Mouse (Mus musculus): ENCODE data around the gene Dnajc3.
"Not testable (repeated sequence)": the region's sequence is repeated elsewhere in the genome, so short reads cannot be mapped to it uniquely, and the experiment has no call there.

Gene Dnajc3

DNA sequence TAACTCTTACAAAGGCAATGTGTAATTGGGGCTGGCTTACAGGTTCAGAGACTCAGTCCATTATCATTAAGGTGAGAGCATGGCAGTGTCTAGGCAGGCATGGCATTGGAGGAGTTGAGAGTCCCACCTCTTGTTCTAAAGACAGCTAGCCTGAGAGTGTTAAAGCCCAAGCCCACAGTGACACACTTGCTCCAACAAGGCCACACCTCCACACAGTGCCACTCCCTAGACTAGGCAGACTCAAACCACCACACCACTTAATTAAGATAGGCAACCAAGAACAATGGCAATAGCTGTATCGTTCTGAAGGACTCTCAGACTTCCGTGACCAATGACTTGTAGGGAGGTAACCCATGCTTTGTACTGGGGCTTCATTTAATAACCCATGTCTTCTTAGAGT, 7.0 kb upstream of the Dnajc3 start:
- no peak for DNase-seq (ENCODE audit: low read depth, low spot score)

DNA sequence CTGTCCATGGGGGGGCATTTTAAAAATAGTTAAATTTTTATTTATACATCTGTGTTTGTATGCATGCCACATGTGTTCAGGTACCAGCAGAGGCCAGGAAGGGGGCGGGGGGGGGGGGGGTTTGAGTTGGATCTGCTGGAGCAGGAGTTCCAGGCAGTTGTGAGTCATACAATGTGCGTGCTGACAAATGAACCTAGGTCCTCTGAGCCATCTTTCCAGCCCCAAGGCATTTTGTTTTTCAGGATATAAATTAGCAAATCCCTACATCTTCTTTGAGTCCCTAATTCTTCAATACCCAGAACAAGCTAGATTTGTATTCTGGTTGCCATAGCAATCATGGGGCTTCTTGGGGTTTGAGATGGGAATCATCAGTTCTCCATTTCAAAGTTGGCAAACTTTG, 6.6 kb upstream of the Dnajc3 start:
- no peak for DNase-seq (ENCODE audit: low read depth, low spot score)

DNA sequence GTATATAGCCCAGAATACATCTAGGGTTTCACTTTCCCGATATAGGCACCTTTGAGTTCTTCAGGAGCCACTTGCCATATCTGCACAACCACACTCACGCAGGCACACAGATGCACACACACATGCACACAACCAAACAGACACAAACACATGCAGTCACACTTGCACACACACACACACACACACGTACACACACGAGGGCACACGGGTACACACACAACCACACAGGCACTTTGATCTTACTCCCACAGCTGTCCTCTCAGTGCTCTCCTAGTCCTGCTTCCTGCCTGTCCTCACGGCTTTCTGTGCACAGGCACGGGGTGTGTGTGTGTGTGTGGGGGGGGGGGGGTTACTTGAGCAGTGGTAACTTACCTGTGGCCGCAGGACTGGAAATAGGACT, 4.8 kb upstream of the Dnajc3 start:
- no peak for DNase-seq (ENCODE audit: low read depth, low spot score)

DNA sequence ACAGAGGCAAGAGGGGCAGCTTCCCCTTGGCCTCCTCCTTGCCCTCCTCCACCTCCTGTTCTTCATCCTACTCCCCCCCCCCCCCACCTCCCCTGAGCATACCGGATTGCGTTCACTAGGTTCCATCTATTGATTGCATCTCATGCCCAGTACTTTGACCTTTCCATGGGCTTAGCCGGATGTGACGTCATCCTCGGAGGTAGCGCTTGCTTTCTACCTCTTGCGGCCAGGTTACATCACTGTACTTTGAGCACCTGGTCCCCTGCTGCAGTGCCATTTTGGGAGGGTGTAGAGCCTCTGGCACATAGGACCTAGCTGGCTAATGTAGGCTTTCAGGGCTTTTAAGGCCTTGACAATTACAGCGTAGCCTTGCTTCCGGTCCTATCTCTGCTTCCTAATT, 3.1 kb upstream of the Dnajc3 start:
- DNase-seq (ENCODE audit: low read depth, low spot score): no peak

DNA sequence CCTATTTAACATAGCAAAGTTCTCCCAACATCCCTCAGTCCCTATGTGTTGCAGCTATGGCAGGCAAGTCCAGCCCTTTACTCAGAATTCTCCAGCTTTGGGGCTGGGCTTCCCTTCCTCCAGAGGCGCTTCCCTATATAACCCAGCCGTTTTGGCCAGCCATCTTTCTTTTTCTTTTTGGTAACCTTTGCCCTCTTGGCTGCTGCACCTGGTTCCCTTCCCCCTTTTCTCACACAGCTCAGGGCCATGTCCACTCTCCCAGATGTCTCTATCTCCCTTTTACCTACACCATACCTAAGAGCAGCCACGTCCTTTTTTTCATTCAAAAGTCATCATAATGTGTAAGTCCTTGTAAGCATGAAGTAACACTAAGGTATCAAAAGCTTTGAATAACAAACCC, 1.5 kb upstream of the Dnajc3 start:
- no peak for DNase-seq (ENCODE audit: low read depth, low spot score)

DNA sequence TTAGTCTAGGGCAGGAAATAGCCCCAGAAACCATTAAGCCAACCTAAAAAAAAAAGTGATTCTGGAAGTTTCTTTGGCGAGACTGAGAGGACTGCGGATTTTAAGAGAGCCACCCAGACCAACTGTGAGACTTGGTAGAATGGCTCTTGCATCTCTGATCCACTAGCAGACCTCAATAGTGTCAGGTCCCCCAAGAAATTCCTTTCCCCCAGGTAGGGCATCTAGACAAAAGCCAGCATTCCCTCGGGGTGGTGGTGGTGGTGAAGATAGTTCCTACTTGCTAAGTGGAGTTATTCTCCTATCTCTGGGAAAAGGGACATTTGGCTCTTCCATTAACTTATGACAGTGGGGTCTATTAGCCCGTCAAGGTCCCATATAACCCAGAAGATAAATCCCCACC, 824 bp upstream of the Dnajc3 start:
- no peak for DNase-seq (ENCODE audit: low read depth, low spot score)

DNA sequence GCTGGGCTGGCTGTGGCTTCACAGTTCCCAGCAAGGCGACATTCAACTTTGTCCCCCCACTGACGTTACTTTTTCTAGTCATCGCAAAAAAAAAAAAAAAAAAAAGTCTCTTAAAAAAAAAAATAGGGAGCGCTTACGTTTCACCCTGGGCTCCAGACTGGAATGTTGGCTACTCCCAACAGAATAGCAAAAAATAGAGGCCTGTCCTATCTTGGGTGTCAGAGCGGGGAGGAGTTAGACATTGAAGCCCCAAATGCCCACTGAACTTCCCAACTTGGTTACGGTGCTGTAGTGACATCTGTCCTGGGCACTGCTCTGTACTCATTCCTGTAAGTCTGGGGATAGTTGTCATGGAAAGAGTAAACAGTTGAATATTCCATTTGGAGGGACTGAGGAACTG, 775 bp downstream of the Dnajc3 start:
- no peak for DNase-seq (ENCODE audit: low read depth, low spot score)

DNA sequence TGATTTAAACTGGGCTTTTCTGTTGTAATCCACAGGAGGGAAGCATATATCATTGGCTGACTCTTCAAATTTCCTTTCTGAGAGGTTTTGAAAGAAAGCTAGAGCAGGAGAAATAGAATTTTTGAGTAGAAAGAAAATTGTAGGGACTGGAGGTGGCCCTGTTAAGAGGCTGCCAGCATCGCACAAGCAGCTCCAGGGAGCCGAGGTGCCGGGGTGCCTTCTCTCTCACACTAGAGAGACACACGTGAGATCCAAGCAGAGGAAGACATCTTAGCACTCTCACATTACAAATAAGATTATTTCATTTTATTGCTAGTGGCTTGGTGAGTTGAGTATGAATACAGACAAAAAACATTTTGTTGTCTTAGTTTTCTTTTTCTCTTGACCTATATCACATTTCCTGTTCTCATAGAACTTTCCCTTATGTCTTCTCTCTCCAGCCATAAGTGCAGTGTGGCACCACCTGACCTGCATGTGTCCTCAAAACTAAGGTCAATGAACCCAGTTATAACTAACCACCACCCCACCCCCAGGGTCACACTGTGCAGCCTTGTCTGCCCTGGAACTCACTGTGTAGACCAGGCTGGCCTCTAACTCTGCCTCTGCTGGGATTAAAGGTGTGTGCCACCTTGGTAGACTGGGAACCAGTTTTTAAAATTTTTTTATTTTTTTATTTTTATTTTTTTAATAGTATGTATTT, 3.2 kb downstream of the Dnajc3 start:
- no peak for DNase-seq (ENCODE audit: low read depth, low spot score)

DNA sequence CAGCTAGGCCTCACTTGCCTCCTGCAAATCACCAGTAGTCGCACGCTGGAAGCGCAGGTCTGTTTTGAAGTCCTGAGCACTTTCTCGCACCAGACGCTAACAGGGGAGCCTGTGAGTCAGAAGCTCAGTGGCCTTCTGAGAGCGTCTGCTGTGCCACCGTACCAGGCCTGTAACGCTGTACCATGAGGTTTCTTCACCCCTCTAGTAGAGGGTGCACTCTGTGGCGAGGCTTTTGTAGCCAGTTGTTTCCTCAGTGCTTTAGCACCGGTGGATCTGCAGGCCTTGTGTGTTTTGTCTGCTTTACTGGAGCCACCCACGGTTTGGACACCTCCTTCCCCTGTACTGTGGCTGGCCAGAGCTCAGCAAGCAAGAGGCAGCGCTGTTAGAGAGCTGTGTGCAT, 4.3 kb downstream of the Dnajc3 start:
- no peak for DNase-seq (ENCODE audit: low read depth, low spot score)

DNA sequence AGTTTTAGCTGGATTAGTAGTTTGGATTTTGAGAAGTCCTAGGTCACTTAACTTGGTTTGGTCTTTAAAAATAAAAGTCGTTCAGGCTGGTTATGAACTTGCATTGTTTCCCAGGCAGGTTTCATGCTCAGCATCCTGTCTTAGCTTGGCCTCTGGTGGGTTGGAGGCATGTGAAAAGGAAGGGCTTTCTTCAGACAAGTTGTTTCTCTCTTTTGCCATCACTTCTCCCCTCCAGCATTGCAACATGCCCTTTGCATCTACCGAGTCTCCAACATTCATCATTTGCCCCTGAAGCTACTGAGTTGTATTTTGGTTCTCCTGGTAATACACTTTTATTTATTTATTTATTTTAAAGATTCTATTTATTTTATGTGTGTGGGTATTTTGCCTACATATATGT, 6.9 kb downstream of the Dnajc3 start:
- DNase-seq (ENCODE audit: low read depth, low spot score): no peak

DNA sequence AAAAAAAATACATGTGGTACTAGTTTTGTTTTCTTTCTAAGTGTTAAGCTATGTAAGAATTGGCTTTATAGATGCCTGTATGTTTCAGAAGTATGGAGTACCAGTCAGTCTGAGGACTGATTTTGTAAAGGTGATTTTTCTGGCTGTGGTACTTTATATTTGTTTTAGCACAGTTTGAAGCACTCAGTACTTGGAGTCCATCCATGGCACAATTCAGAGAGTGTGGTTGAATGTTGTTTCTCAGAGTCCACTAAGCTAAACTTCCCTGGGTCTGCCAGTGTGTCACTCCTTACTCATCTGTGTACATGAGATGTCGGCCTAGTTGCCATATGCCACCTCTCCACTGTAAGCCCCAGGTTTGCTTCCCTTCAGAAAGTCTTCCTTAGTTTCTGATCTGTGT, 11.1 kb downstream of the Dnajc3 start:
- DNase-seq (ENCODE audit: low read depth, low spot score): no peak

DNA sequence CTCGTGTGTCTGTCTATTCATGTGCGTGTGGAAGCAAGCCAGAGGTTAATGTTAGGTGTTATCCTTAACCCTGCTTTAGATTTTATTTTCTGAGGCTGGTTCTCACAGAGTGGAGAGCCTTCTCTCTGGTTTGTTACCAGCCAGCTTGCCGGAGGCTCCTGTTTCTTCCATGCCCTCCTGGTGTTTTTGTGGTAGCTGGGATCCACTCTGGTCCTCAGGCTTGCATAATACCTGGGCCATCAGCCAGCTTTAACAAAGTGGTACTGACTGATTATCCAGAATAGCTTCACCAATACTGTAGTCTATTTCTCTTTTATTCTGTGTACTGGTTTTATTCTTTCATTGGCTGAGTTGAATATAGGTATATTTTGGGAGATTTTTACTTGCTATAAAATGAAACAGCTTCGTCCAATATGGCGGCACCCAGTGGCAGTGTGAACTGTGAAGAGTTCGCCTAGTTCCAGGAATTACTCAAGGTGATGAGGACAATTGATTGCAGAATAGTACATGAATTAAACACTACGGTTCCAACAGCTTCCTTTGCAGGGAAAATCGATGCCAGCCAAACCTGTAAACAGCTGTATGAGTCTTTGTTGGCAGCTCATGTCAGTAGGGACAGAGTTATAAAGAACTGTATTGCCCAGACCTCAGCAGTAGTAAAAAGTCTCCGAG, 14.3 kb downstream of the Dnajc3 start:
- no peak for DNase-seq (ENCODE audit: low read depth, low spot score)

DNA sequence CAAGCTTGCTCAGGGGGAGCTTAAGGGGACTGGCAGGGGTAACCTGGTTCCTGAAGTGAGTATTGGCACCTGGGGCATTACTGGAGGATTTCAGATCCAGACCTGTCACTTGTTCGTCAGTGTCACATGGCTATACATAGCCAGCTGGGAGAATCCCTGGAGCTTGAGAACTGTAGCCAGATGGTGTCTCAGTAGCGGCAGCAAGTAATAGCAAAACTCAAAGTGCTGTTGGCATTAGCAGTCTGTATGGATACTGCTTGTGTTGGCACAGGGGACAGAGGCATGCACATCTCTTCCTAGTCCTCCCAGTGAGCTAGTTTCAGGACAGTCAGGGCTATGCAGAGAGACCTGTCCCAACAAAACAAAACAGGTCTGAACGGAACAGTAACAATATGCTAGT, 20.2 kb downstream of the Dnajc3 start:
- DNase-seq (ENCODE audit: low read depth, low spot score): no peak

DNA sequence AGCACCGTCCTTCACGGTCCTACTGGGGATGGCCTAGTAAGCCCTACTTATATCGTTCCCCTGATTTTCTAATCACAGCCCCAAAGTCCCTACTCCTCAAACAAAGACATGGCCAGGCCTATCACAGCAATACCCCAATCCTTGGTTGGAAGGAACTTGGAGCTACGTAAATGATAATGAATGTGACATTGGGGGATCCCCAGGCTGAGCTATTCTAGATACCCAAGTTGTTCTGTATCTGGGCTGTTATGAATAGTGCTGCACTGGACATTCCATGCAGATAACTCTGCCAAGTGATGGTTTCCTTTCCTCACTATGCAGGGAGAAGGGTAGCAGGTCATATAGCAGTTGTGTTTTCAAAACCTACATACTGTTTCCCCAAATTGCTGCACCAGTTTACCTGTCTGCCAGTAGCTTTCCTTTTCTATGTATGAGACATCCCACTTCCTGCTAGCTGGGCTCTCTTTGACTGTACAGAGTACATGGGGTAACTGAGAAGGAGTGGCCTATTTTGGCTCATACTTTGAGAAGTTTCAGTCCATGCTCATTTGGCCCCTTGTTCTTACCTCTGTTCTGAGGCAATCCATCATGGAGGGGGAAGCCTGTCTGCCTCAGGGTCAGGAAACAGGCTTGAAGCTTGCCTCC, 27.7 kb downstream of the Dnajc3 start:
- no peak for DNase-seq (ENCODE audit: low read depth, low spot score)

DNA sequence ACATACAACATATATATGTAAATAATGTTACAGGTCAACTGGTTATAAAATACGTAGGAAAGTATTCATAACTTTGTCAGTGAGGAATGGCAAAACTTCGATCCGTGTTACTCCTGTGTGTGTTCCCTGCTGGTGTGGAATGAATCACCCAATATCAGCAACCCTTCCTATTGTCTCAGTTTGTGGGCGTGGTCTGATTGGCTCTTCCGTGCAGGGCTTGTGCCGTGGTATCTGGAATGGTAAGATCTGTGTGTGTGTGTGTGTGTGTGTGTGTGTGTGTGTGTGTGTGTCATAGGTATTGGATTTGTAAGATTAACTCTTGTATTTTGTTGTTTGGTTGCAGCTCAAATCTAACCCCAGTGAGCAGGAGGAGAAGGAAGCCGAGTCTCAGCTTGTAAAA, 29.9 kb downstream of the Dnajc3 start:
- no peak for DNase-seq (ENCODE audit: low read depth, low spot score)

DNA sequence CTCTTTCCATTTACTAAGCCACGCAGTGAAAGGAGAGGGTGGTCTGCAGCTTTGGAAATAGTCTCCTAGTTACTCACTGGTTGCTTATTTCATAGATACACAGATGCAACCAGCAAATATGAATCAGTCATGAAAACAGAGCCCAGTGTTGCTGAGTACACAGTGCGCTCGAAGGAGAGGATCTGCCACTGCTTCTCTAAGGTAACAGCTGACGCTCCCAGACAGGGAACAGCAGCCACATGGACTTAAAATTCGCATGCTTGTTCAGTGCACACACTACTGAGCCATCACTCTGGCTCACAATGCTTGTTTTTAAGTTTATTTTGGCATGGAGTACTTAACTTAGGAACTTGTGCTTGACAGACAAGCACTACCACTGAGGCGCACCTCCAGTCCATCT, 34.5 kb downstream of the Dnajc3 start:
- no peak for DNase-seq (ENCODE audit: low read depth, low spot score)

DNA sequence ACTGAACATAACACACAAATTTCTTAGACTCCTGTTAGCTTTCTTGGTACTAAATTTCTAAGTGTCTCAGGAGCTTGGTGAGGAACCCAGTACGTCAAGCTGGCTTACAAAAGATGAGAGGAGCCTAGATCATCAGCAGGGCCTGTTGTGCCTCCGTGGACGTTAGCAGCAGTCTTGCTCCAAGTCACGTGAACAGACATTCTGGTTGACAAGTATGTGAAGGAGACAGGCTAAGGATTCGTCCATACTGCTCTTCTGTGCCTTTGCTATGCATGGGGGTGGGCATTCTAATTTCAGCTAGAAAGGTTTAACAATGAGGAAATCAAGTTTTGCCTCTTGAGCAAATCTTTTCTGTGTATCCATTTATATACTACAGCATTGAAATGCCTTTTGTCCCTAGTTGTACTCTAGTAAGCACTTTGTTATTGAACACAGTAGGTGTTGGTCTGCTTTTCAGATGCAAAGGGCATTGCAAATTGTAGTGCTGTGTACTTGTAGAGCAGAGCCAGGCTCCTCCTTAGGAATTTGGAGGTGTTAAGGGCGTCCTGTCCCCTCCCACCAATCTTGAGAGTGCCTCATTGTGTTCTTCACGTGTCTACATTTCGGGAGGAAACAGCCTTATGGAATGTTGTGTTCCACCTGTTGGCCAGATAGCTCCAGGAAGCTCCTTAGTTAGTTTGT, 39.5 kb downstream of the Dnajc3 start:
- no peak for DNase-seq (ENCODE audit: low read depth, low spot score)

DNA sequence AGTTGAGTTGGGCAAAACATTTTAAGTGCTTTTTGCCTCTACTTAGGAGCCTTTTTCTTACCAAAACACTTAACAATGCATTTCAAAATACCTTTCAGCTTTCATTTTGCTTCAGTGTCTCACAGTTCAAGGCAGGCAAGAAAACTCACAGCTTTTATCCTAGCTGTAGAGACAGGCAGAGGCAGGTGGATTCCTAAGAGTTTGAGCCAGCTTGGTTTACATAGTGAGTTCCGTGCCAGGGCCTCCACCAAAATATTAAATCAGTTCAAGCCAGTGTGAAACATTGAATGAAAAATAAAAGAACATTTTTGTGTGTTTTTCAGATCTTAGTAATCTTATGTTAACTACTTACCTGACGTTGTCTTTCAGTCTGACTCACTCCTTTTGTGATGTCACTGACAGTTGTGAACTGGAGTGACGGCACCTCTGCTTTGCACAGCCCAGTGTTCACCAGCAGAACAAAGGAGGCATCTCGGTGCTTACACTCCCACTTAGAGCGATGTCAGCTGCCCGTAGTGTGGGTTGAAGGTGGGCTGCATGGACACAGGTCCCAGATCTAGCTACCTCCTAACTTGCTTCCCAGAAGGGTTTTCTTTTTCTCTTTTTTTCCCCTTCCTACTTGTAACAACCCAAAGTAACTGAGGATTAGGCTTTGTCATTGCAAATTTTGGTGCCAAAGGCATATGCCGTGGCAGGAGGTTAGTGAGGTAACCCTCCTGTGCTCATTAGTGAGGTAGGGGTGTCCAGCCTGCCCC, 42.0 kb downstream of the Dnajc3 start:
- no peak for DNase-seq (ENCODE audit: low read depth, low spot score)

DNA sequence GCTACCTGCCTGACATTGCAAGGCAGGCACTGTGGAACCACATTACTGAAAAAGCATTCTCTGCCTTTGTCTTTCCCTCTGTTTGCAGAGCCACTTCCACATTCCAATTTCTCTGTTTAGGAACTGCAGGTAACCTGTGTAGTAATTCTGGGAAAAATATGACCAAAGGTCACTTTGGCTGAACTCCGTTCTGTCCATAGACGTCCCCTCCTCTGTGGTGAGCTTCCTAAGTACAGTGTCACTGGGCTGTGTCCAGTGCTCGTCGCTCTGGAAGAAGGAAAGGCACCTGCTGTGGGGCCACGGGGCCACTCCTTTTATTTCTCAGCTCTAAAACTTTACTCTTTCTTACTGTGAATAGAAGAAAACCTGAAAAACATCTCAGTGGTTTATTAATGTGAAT, 42.6 kb downstream of the Dnajc3 start:
- no peak for DNase-seq (ENCODE audit: low read depth, low spot score)

DNA sequence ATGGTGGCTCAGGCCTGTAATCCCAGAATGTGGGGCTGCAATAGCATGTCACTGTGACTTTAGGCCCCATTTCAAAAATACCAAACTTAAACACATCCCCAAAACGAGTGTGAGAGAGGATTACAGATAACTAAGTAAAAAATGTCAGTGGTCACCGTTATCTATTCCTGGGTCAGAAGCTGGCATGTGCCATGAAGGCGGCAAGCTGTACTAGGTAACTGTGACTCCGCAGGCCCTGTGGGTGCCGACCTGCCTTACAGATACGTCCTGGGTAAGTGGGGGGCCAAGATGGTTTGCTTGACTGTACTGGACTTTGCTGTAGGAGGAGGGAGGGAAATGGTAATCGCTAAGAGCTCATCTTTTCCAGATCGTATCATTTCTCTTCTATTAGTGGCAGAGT, 43.1 kb downstream of the Dnajc3 start:
- DNase-seq (ENCODE audit: low read depth, low spot score): no peak

DNA sequence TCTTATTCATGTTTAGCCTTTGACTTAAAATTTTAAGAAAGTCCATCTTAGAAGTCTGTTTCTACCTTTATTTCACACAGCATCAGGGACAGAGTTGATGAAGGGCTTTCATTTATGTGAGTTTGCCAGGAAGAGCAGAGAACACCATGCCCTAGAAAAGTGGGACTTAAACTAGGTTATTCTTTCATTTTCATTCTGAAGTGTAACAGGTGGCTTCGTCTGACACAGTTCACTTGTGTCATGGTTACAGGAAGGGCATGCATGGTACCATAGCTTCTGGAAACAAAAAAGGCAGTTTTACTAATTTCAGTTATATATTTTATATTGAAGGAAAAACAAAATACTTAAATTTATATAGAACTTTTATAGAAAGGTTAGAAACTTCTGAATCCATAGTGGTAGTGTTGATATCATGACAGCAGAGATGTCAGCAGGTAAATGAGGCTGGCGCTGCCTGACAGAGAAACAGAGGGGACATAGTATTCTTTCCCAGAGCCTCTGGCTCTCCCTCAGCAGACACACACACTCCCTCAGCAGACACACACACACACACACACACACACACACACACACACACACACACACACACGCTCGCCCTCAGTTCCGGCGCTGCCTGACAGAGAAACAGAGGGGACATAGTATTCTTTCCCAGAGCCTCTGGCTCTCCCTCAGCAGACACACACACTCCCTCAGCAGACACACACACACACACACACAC, 44.1 kb downstream of the Dnajc3 start:
- DNase-seq (ENCODE audit: low read depth, low spot score): not testable (repeated sequence)
